Mouse (Mus musculus) thymus, adult 2 months (tissue): ENCODE results near the gene Reep1.

Experiments
- CTCF ChIP-seq: fragments of 200-500 bp; IDR thresholded peaks from 2 replicates; pipeline ENCODE4 v1.5.1; 2012; ENCODE audit warnings: mild to moderate bottlenecking, control low read depth, low read length, moderate library complexity, borderline replicate concordance; ENCODE audit not compliant: control insufficient read depth, poor library complexity, insufficient read depth; ENCODE audit errors: extremely low read depth
- POLR2A ChIP-seq: fragments of 200-500 bp; IDR thresholded peaks from 2 replicates; pipeline ENCODE4 v1.6.1; 2012; ENCODE audit warnings: mild to moderate bottlenecking, low read length, control low read depth, moderate library complexity; ENCODE audit not compliant: control insufficient read depth, poor library complexity, insufficient read depth; ENCODE audit errors: extremely low read depth

GRCm38 (mm10) chr6:71823961-71824360, 116.6 kb downstream of the Reep1 start:
- TF ChIP-seq CTCF (no peak), POLR2A (no peak; the same call in 1 of the 2 replicates)
